Mouse (Mus musculus): ENCODE measurements around the gene Cdkl2. TPM values are rescaled to one million over a fixed set of nuclear protein-coding genes. Genes with fewer than 3 reads are reported as not detected.

Gene Cdkl2
- total RNA-seq, 2 experiments from 2014 or later, result 34.9 to 37.8 TPM

DNA sequence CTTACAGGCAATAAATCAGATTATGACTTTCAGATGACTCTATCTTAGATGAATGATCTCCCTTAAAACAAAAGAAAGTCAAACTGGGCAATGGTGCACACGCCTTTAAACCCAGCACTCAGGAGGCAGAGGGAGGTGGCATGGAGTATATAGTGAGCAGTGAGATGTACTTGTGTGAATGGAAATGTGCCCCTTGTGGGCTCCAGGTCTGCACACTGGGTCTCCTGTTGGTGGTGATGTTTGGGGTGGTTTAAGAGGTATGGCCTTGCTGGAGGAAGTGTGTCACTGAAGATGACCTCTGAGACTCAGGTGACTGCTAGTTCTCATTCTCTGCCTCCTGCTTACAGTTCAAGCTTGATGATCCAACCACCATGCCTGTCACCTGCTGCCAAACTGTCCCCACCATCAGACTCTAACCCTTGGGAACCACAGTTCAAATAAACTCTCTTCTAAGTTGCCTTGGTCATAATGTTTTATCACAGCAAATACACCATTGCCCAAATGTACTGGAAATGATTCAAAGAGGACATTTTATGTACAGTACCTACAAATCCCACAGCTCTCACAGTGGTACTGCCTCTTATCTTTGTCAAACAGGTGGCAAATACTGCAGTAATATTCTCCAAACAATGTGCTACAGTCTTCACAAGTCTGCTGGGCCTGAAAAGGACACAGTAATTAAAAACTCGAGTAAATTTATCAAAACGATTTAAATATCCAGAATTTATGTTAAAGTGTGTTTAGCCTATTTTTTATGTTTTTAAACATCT, 86.5 kb downstream of the Cdkl2 start:
- DNase-seq (ENCODE audit: low spot score in 2 of 2), result no peak

Other genes starting within 250 kb of the Cdkl2 start
- gene Rchy1, start 80.8 kb downstream of the Cdkl2 start, total RNA-seq (2021), result 10 to 100 TPM; 50.2 to 52.5 TPM
- gene Odaph, start 56.4 kb downstream of the Cdkl2 start, total RNA-seq (2021), result not detected
- gene G3bp2, start 39.8 kb upstream of the Cdkl2 start, total RNA-seq (2021), result 100 to 1,000 TPM; 237 to 252 TPM
- 10 to 100 TPM; 80.8 to 82.3 TPM for gene Uso1, start 94.1 kb upstream of the Cdkl2 start, total RNA-seq (2021)
- not detected for gene U90926, start 171.5 kb upstream of the Cdkl2 start, total RNA-seq (2021)
- gene Ppef2, start 212.4 kb upstream of the Cdkl2 start, total RNA-seq (2021), result under 1 TPM; 0.58 to 0.62 TPM
- 10 to 100 TPM; 50.4 to 52.2 TPM for gene Naaa, start 234.3 kb upstream of the Cdkl2 start, total RNA-seq (2021)